Mouse (Mus musculus): ENCODE data around the gene Nap1l1.

DNA sequence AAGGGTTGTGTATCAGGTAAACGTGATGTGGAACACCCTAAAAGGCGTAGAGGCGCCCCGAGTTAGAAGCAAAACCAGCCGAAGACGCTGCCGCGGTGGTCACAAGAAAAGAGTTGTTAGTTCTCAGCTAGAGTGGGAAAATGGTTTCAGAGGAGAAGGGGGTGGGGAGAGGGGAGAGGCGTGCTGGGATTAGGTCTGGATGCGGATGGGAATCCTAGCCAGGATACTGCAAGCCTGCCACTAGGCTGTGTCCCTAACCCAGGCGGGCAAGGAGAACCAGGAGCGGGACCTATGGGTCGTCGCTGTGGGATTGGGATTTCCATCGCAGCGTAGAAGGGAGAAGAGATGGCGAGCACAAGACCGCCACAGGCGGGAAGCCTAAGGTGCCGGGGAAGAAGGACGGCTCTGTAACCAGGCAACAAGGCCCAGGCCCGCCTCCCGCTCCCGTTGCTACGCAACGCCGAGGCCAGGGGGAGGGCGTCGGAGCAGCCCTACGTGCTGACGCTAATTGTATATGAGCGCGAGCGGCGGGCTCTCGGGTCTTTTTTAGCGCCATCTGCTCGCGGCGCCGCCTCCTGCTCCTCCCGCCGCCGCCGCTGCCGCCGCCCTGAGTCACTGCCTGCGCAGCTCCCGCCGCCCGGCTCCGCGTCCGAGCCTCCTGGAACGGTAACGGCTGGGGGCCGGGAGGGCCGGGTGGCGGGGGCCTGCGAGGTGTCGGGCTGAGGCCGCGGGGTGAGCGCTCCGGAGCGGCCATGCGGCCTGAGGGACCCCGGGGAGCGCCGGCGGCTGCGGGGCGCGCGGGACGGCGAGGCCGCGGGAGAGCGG, at the start of gene Nap1l1:
- TF ChIP-seq CTCF (IDR thresholded peaks at IDR 0.05; ENCODE audit: low read depth, low read length) (no peak), POLR2A (IDR thresholded peaks at IDR 0.05; ENCODE audit: insufficient read depth, low read length) (no peak)
